Mouse (Mus musculus) liver, embryonic 11.5 days (tissue): ENCODE measurements at regions not wholly inside any gene's neighbourhood (a gene's known extent, or its start where the extent isn't known, plus 50 kb on each side); places are given as distances from the start of the nearest gene placed in this dataset.

Source experiments
- ATAC-seq: fragments of 200-750 bp; cut with Nextera tagmentation; replicated peaks from 2 replicates; pipeline ENCODE4 v1.8.0; 2017; ENCODE audit warnings: moderate number of reproducible peaks, mild to moderate bottlenecking, moderate TSS enrichment, moderate library complexity; ENCODE audit not compliant: low FRiP score
- DNase-seq: peaks from one replicate; pipeline ENCODE4 v3.0.0-alpha.2; 2017; ENCODE audit warnings: low spot score
- H3K27ac ChIP-seq: fragments of 300-500 bp; sonication (generic); 2 replicates; pipeline ENCODE4 v1.5.1; 2014; ENCODE audit warnings: mild to moderate bottlenecking, low read depth, low read length, control low read depth
- H3K27me3 ChIP-seq: fragments of 300-500 bp; sonication (generic); replicated peaks from 2 replicates; pipeline ENCODE4 v1.6.1; 2014; ENCODE audit warnings: low read length, mixed read lengths; ENCODE audit not compliant: control insufficient read depth, insufficient read depth
- H3K36me3 ChIP-seq: fragments of 300-500 bp; sonication (generic); 2 replicates; pipeline ENCODE4 v1.6.1; 2014; ENCODE audit warnings: mild to moderate bottlenecking, low read length, moderate library complexity, mixed read lengths; ENCODE audit not compliant: control insufficient read depth, insufficient read depth
- H3K4me1 ChIP-seq: fragments of 300-500 bp; sonication (generic); replicated peaks from 2 replicates; pipeline ENCODE4 v1.6.1; 2014; ENCODE audit warnings: low read length, mixed read lengths; ENCODE audit not compliant: control insufficient read depth, insufficient read depth
- H3K4me2 ChIP-seq: fragments of 300-500 bp; sonication (generic); 2 replicates; pipeline ENCODE4 v1.6.1; 2014; ENCODE audit warnings: mild to moderate bottlenecking, control low read depth, moderate library complexity
- H3K4me3 ChIP-seq: fragments of 300-500 bp; sonication (generic); 2 replicates; pipeline ENCODE4 v1.5.1; 2014; ENCODE audit warnings: low read depth, low read length, control low read depth
- H3K9ac ChIP-seq: fragments of 300-500 bp; sonication (generic); 2 replicates; pipeline ENCODE4 v1.6.1; 2014; ENCODE audit warnings: low read depth, low read length, control low read depth
- H3K9me3 ChIP-seq: fragments of 300-500 bp; sonication (generic); 2 replicates; pipeline ENCODE4 v1.6.1; 2016; ENCODE audit warnings: low read length, inconsistent platforms, mixed read lengths; ENCODE audit not compliant: control insufficient read depth
- WGBS: fragments of 180-500 bp; shearing (Covaris S2); extraction: QIAGEN DNeasy Blood & Tissue Kit; methylation state at CpG from one replicate; pipeline ENCODE4 v1.1.7; 2014; 5-methylcytosine and 5-hydroxymethylcytosine counted together

- Histone ChIP-seq H3K9ac (no peak overlapping the region), H3K9me3 (no peaks in the 10 kb centered on the region), H3K4me3 (no peak overlapping the region), H3K4me2 (no peak overlapping the region), H3K27ac (no peak overlapping the region), H3K36me3 (no peaks in the 10 kb centered on the region), H3K4me1 (no peaks in the 10 kb centered on the region), H3K27me3 (no peaks in the 10 kb centered on the region)
- DNase-seq (no peak), ATAC-seq (no peak)
- WGBS: 59% methylated on average over 4 of the region's 4 CpGs
Observed at GRCm38 (mm10) chr10:68872102-68872501, 148.7 kb downstream of the Tmem26 start.

- WGBS: 83% methylated on average over 5 of the region's 5 CpGs
- Histone ChIP-seq H3K9me3 (no peaks in the 10 kb centered on the region), H3K27me3 (no peaks in the 10 kb centered on the region), H3K27ac (no peak overlapping the region), H3K9ac (no peak overlapping the region), H3K4me1 (no peaks in the 10 kb centered on the region), H3K36me3 (no peaks in the 10 kb centered on the region), H3K4me3 (no peak overlapping the region), H3K4me2 (no peak overlapping the region)
- ATAC-seq (no peak), DNase-seq (no peak)
Observed at GRCm38 (mm10) chr10:68875641-68876040, 152.2 kb downstream of the Tmem26 start.

GRCm38 (mm10) chr10:68893100-68893841, 169.8 kb downstream of the Tmem26 start:
- Histone ChIP-seq H3K9me3 (no peaks in the 10 kb centered on the region; the same call in 1 of the 2 replicates), H3K4me2 (no peak overlapping the region), H3K4me3 (no peak overlapping the region), H3K36me3 (no peaks in the 10 kb centered on the region), H3K4me1 (no peaks in the 10 kb centered on the region), H3K9ac (no peak overlapping the region), H3K27ac (no peak overlapping the region), H3K27me3 (no peaks in the 10 kb centered on the region)
- ATAC-seq: no peak
- DNase-seq: no peak
- 67% methylated on average over 8 of the region's 8 CpGs for WGBS

GRCm38 (mm10) chr10:68894121-68894520, 170.7 kb downstream of the Tmem26 start:
- DNase-seq: no peak
- H3K27ac ChIP-seq: no peak overlapping the region
- no peaks in the 10 kb centered on the region for H3K4me1 ChIP-seq
- no peak overlapping the region for H3K9ac ChIP-seq
- ATAC-seq: no peak
- no peak overlapping the region for H3K4me2 ChIP-seq
- H3K27me3 ChIP-seq: no peaks in the 10 kb centered on the region
- no peaks in the 10 kb centered on the region for H3K9me3 ChIP-seq
- no peak overlapping the region for H3K4me3 ChIP-seq
- 89% methylated on average over 6 of the region's 6 CpGs for WGBS
- H3K36me3 ChIP-seq: no peaks in the 10 kb centered on the region

GRCm38 (mm10) chr10:68897524-68897923, 174.1 kb downstream of the Tmem26 start:
- DNase-seq (no peak), ATAC-seq (no peak)
- Histone ChIP-seq H3K36me3 (no peaks in the 10 kb centered on the region), H3K27me3 (no peaks in the 10 kb centered on the region), H3K4me2 (no peak overlapping the region), H3K9ac (no peak overlapping the region), H3K4me3 (no peak overlapping the region), H3K9me3 (no peaks in the 10 kb centered on the region), H3K4me1 (no peaks in the 10 kb centered on the region), H3K27ac (no peak overlapping the region)
- WGBS: 82% methylated on average over 3 of the region's 3 CpGs

GRCm38 (mm10) chr10:68901168-68901567, 177.7 kb downstream of the Tmem26 start:
- Histone ChIP-seq H3K9ac (no peak overlapping the region), H3K27me3 (no peaks in the 10 kb centered on the region), H3K4me3 (no peak overlapping the region), H3K9me3 (no peaks in the 10 kb centered on the region), H3K4me1 (no peaks in the 10 kb centered on the region), H3K27ac (no peak overlapping the region), H3K36me3 (no peaks in the 10 kb centered on the region), H3K4me2 (no peak overlapping the region)
- WGBS: 71% methylated on average over 4 of the region's 4 CpGs
- ATAC-seq (no peak), DNase-seq (no peak)

- Histone ChIP-seq H3K9ac (no peak overlapping the region), H3K9me3 (no peaks in the 10 kb centered on the region), H3K4me1 (no peaks in the 10 kb centered on the region), H3K36me3 (no peaks in the 10 kb centered on the region), H3K27ac (no peak overlapping the region), H3K27me3 (no peaks in the 10 kb centered on the region), H3K4me2 (no peak overlapping the region), H3K4me3 (no peak overlapping the region)
- DNase-seq: no peak
- no peak for ATAC-seq
- 29% methylated on average over 3 of the region's 3 CpGs for WGBS
Observed at GRCm38 (mm10) chr10:68902670-68903069, 179.2 kb downstream of the Tmem26 start.

- no peak for ATAC-seq
- Histone ChIP-seq H3K9ac (no peak overlapping the region), H3K4me2 (no peak overlapping the region), H3K9me3 (no peaks in the 10 kb centered on the region), H3K4me3 (no peak overlapping the region), H3K27me3 (no peaks in the 10 kb centered on the region), H3K36me3 (no peaks in the 10 kb centered on the region), H3K4me1 (no peaks in the 10 kb centered on the region), H3K27ac (no peak overlapping the region)
- no peak for DNase-seq
- WGBS: 92% methylated on average over 10 of the region's 10 CpGs
Observed at GRCm38 (mm10) chr10:68904337-68904736, 180.9 kb downstream of the Tmem26 start.

- no peak overlapping the region for H3K9ac ChIP-seq
- DNase-seq: peak; percentile 36
- no peaks in the 10 kb centered on the region for H3K9me3 ChIP-seq
Observed at GRCm38 (mm10) chr10:68908236-68908635, 184.8 kb downstream of the Tmem26 start.

More at GRCm38 (mm10) chr10:68908236-68908635, 184.8 kb downstream of the Tmem26 start:
- Histone ChIP-seq H3K27me3 (no peaks in the 10 kb centered on the region), H3K4me2 (no peak overlapping the region), H3K27ac (no peak overlapping the region), H3K4me3 (no peak overlapping the region), H3K4me1 (no peaks in the 10 kb centered on the region), H3K36me3 (no peaks in the 10 kb centered on the region)
- ATAC-seq: no peak
- WGBS: 25% methylated on average over 5 of the region's 5 CpGs
